ENCODE assay signal across 8 mouse cellular contexts in the genomic region with DNA sequence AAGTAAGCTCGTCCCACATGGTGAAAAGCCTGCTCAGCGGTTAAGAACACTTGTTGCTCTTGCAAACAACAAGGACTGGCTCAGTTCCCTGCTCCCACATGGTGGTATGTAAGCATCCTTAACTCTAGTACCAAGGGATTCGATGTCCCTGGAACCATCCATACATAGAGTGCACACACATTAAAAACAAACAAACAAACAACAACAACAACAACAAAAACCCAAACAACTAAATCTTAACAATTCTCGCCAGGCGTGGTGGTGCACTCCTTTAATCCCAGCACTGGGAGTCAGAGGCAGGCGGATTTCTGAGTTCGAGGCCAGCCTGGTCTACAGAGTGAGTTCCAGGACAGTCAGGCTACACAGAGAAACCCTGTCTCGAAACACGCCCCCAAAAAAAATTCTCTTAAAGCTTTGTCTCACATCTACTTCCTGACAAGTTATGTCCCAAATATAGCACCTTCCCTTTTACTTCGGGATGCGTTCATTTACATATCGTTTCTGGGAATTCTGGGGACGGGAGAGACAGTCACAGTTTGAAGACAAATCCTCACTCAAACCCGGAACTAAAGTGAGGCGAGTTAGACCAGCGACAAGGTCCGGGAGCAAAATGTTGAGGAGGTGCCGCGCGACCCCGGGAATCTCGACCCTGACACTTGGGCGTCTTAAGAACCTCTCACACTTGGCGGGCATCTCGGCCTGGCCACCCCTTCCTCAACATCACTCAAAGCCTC. TPM values are rescaled to one million over a fixed set of nuclear protein-coding genes. Genes with fewer than 3 reads are reported as not detected.
DNase-seq lines count a peak whose midpoint lies in the region; ATAC-seq lines count a peak whose summit lies in the region.

No protein-coding gene starts in this region.

- peaks cover 24% of the 10 kb centered on the region for H3K4me1 ChIP-seq in lung, embryonic 15.5 days
- H3K4me1 ChIP-seq in forebrain, embryonic 10.5 days, result peaks cover 27% of the 10 kb centered on the region
- peaks cover 31% of the 10 kb centered on the region for H3K4me1 ChIP-seq in liver, embryonic 12.5 days
- H3K4me1 ChIP-seq in stomach, embryonic 14.5 days (ENCODE audit: control insufficient read depth, insufficient read depth, low read length), result peaks cover 11% of the 10 kb centered on the region

- H3K9me3 ChIP-seq in lung, embryonic 15.5 days, result no peaks in the 10 kb centered on the region
- H3K9me3 ChIP-seq in forebrain, embryonic 10.5 days, result no peaks in the 10 kb centered on the region
- no peaks in the 10 kb centered on the region for H3K9me3 ChIP-seq in liver, embryonic 12.5 days (replicated peaks)
- no peaks in the 10 kb centered on the region for H3K9me3 ChIP-seq in stomach, embryonic 14.5 days (ENCODE audit: control insufficient read depth, low read depth, low read length)

- DNase-seq in lung, postnatal 4 days, result no peak
- DNase-seq in forebrain, embryonic 10.5 days (ENCODE audit: extremely low spot score, low spot score), result no peak
- DNase-seq in ovary, adult 18-20 months (ENCODE audit: low spot score), result no peak
- DNase-seq in layer of hippocampus, adult 9-11 months, result no peak
- no peak for DNase-seq in gastrocnemius, postnatal 10 days

- H3K27me3 ChIP-seq in lung, embryonic 15.5 days, result no peaks in the 10 kb centered on the region
- H3K27me3 ChIP-seq in forebrain, embryonic 10.5 days (ENCODE audit: poor library complexity, severe bottlenecking), result no peaks in the 10 kb centered on the region
- peaks cover 34% of the 10 kb centered on the region for H3K27me3 ChIP-seq in liver, embryonic 12.5 days (replicated peaks)
- no peaks in the 10 kb centered on the region for H3K27me3 ChIP-seq in stomach, embryonic 14.5 days (ENCODE audit: control insufficient read depth, insufficient read depth, low read length)

- 15% methylated on average over 25 of the region's 25 CpGs for WGBS in lung, embryonic 15.5 days
- 22% methylated on average over 25 of the region's 25 CpGs for WGBS in forebrain, embryonic 10.5 days
- WGBS in liver, embryonic 12.5 days (ENCODE audit: insufficient replicate concordance), result 16% methylated on average over 25 of the region's 25 CpGs
- WGBS in stomach, embryonic 14.5 days, result 18% methylated on average over 25 of the region's 25 CpGs

- H3K9ac ChIP-seq in lung, embryonic 15.5 days, result peak overlapping the region; percentile 77
- peak overlapping the region; percentile 95 for H3K9ac ChIP-seq in liver, embryonic 12.5 days
- peak overlapping the region; percentile 82 for H3K9ac ChIP-seq in stomach, embryonic 14.5 days (replicated peaks; ENCODE audit: low read depth, low read length)

- H3K36me3 ChIP-seq in lung, embryonic 15.5 days, result no peaks in the 10 kb centered on the region
- H3K36me3 ChIP-seq in forebrain, embryonic 10.5 days (replicated peaks), result no peaks in the 10 kb centered on the region
- H3K36me3 ChIP-seq in liver, embryonic 12.5 days, result no peaks in the 10 kb centered on the region
- no peaks in the 10 kb centered on the region for H3K36me3 ChIP-seq in stomach, embryonic 14.5 days (ENCODE audit: control insufficient read depth, insufficient read depth, low read length)

- peak overlapping the region; percentile 81 for H3K4me2 ChIP-seq in lung, embryonic 15.5 days
- peak overlapping the region; percentile 91 for H3K4me2 ChIP-seq in liver, embryonic 12.5 days
- H3K4me2 ChIP-seq in stomach, embryonic 14.5 days (replicated peaks; ENCODE audit: low read depth, low read length), result peak overlapping the region; percentile 76

- no peak for ATAC-seq in lung, embryonic 15.5 days (ENCODE audit: borderline replicate concordance, extremely low read depth, low FRiP score, low TSS enrichment)
- no peak for ATAC-seq in liver, embryonic 12.5 days
- no peak for ATAC-seq in stomach, embryonic 14.5 days (ENCODE audit: insufficient number of reproducible peaks, insufficient read depth, low FRiP score, low read depth)

- peak overlapping the region; percentile 78 for H3K4me3 ChIP-seq in lung, embryonic 15.5 days
- H3K4me3 ChIP-seq in forebrain, embryonic 10.5 days, result peak overlapping the region; percentile 97
- H3K4me3 ChIP-seq in liver, embryonic 12.5 days, result peak overlapping the region; percentile 89
- H3K4me3 ChIP-seq in stomach, embryonic 14.5 days (ENCODE audit: low read depth, low read length), result peak overlapping the region; percentile 84

- H3K27ac ChIP-seq in lung, embryonic 15.5 days, result peak overlapping the region; percentile 86
- peak overlapping the region; percentile 88 for H3K27ac ChIP-seq in forebrain, embryonic 10.5 days
- peak overlapping the region; percentile 83 for H3K27ac ChIP-seq in liver, embryonic 12.5 days
- peak overlapping the region; percentile 82 for H3K27ac ChIP-seq in stomach, embryonic 14.5 days (ENCODE audit: low read length)

RNA-seq across cellular contexts. Expression of gene Ezh1, which starts 0.8 kb away (rescaled TPM):
- 16.2 and 19.2 TPM in 2 replicates for polyA plus RNA-seq in lung, embryonic 15.5 days (2015; fragmentation: Nextera tagmentation; extraction: Ambion mirVana)
- 9.9 and 10.2 TPM in 2 replicates for polyA plus RNA-seq in forebrain, embryonic 10.5 days (2016; fragmentation: Nextera tagmentation; extraction: Ambion mirVana)
- 9.8 and 10.3 TPM in 2 replicates for polyA plus RNA-seq in liver, embryonic 12.5 days (2016; fragmentation: Nextera tagmentation; extraction: Ambion mirVana)
- polyA plus RNA-seq in stomach, embryonic 14.5 days (2014; fragmentation: Nextera tagmentation; extraction: Ambion mirVana), result 17.7 and 19.1 TPM in 2 replicates
- total RNA-seq in gastrocnemius, postnatal 10 days (2021), result 10 to 100 TPM; 17.2 to 17.7 TPM

RNA-seq across cellular contexts. Expression of gene Ramp2, which starts 20.3 kb away (rescaled TPM):
- polyA plus RNA-seq in lung, embryonic 15.5 days (2015; fragmentation: Nextera tagmentation; extraction: Ambion mirVana), result 264 and 286 TPM in 2 replicates
- polyA plus RNA-seq in forebrain, embryonic 10.5 days (2016; fragmentation: Nextera tagmentation; extraction: Ambion mirVana), result 54.8 and 57.3 TPM in 2 replicates
- 32.6 and 33.5 TPM in 2 replicates for polyA plus RNA-seq in liver, embryonic 12.5 days (2016; fragmentation: Nextera tagmentation; extraction: Ambion mirVana)
- polyA plus RNA-seq in stomach, embryonic 14.5 days (2014; fragmentation: Nextera tagmentation; extraction: Ambion mirVana), result 123 and 128 TPM in 2 replicates
- 10 to 100 TPM; 70.5 to 72.8 TPM for total RNA-seq in gastrocnemius, postnatal 10 days (2021)

RNA-seq across cellular contexts. Expression of gene Vps25, which starts 28.0 kb away (rescaled TPM):
- polyA plus RNA-seq in lung, embryonic 15.5 days (2015; fragmentation: Nextera tagmentation; extraction: Ambion mirVana), result 127 and 128 TPM in 2 replicates
- polyA plus RNA-seq in forebrain, embryonic 10.5 days (2016; fragmentation: Nextera tagmentation; extraction: Ambion mirVana), result 128 and 129 TPM in 2 replicates
- 106 TPM in 2 replicates for polyA plus RNA-seq in liver, embryonic 12.5 days (2016; fragmentation: Nextera tagmentation; extraction: Ambion mirVana)
- polyA plus RNA-seq in stomach, embryonic 14.5 days (2014; fragmentation: Nextera tagmentation; extraction: Ambion mirVana), result 153 and 154 TPM in 2 replicates
- 10 to 100 TPM; 40.1 to 44.3 TPM for total RNA-seq in gastrocnemius, postnatal 10 days (2021)

RNA-seq across cellular contexts. Expression of gene Wnk4, which starts 34.9 kb away (rescaled TPM):
- 3.7 and 5.0 TPM in 2 replicates for polyA plus RNA-seq in lung, embryonic 15.5 days (2015; fragmentation: Nextera tagmentation; extraction: Ambion mirVana)
- polyA plus RNA-seq in forebrain, embryonic 10.5 days (2016; fragmentation: Nextera tagmentation; extraction: Ambion mirVana), result 5.4 and 6.4 TPM in 2 replicates
- 11.3 and 12.3 TPM in 2 replicates for polyA plus RNA-seq in liver, embryonic 12.5 days (2016; fragmentation: Nextera tagmentation; extraction: Ambion mirVana)
- polyA plus RNA-seq in stomach, embryonic 14.5 days (2014; fragmentation: Nextera tagmentation; extraction: Ambion mirVana), result 21.9 and 26.8 TPM in 2 replicates
- 1 to 10 TPM in 1 of 2 experiments, under 1 TPM in 1; 0.35 to 1.4 TPM for total RNA-seq in gastrocnemius, postnatal 10 days (2021)

RNA-seq across cellular contexts. Expression of gene Ccr10, which starts 50.3 kb away (rescaled TPM):
- 0.24 and 0.55 TPM in 2 replicates for polyA plus RNA-seq in lung, embryonic 15.5 days (2015; fragmentation: Nextera tagmentation; extraction: Ambion mirVana)
- not detected in 2 replicates for polyA plus RNA-seq in forebrain, embryonic 10.5 days (2016; fragmentation: Nextera tagmentation; extraction: Ambion mirVana)
- 0.07 TPM in 1 of 2 replicates, not detected in the other for polyA plus RNA-seq in liver, embryonic 12.5 days (2016; fragmentation: Nextera tagmentation; extraction: Ambion mirVana)
- 0.14 and 0.33 TPM in 2 replicates for polyA plus RNA-seq in stomach, embryonic 14.5 days (2014; fragmentation: Nextera tagmentation; extraction: Ambion mirVana)
- total RNA-seq in gastrocnemius, postnatal 10 days (2021), result not detected
